Mouse (Mus musculus): ENCODE data around the gene Gm10644. TPM values are rescaled to one million over a fixed set of nuclear protein-coding genes. Genes with fewer than 3 reads are reported as not detected.

Gene Gm10644
- polyA plus RNA-seq, 1 experiment from 2014 or later, result 0.42 TPM

DNA sequence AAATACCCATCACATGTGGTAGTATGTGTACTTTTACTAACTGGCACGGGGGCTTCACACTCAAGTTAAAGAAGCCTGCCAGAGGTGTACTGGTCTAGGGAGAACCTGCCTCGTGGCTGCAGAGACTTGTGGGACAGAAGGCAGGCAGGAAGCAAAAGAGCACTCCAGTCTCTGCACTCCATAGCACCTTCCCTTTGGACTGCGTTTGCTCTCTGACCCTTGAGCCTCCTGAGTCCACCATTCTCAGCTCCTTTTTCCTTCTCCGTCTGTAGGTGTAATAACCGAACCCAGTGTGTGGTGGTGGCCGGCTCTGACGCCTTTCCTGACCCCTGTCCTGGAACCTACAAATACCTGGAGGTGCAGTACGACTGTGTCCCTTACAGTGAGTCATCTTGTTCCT lies 32.3 kb downstream of the Gm10644 start:
- no peak overlapping the region for H3K4me3 ChIP-seq (replicated peaks)
- H3K36me3 ChIP-seq, result peaks cover 21% of the 10 kb centered on the region; the same call in 1 of the 2 replicates
- H3K9ac ChIP-seq, result no peak overlapping the region
- no peaks in the 10 kb centered on the region for H3K9me3 ChIP-seq
- no peak for ATAC-seq (ENCODE audit: insufficient read depth, low FRiP score, low read depth)
- 89% methylated on average over 8 of the region's 8 CpGs for WGBS
- H3K27me3 ChIP-seq (replicated peaks), result no peaks in the 10 kb centered on the region
- no peak overlapping the region for H3K27ac ChIP-seq
- H3K4me2 ChIP-seq, result no peak overlapping the region
- H3K4me1 ChIP-seq, result no peaks in the 10 kb centered on the region

DNA sequence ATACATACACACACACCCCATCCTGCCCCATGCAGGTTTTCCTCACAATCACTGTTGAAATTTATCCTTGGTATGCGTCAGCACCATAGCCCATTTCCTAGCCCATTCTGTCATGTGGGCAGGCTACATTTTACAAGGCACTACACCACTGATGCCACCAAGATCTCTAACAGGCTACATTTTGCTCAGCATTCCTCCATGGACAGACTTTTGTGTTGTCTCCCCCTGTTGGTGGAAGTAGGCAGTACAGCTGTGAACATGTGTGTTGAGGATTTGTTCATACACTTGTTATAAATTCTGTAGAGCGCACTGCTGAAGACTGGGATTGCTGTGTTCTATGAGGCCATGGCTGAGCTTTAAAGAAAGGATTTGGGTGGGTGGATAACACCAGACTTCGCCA lies 33.4 kb downstream of the Gm10644 start:
- H3K4me3 ChIP-seq (replicated peaks), result no peak overlapping the region
- no peaks in the 10 kb centered on the region for H3K4me1 ChIP-seq
- ATAC-seq (ENCODE audit: insufficient read depth, low FRiP score, low read depth), result no peak; the same call in 1 of the 2 replicates
- peaks cover 19% of the 10 kb centered on the region; the same call in 1 of the 2 replicates for H3K36me3 ChIP-seq
- no peaks in the 10 kb centered on the region for H3K27me3 ChIP-seq (replicated peaks)
- no peak overlapping the region for H3K9ac ChIP-seq
- H3K4me2 ChIP-seq, result no peak overlapping the region
- 65% methylated on average over 3 of the region's 3 CpGs for WGBS
- H3K9me3 ChIP-seq, result no peaks in the 10 kb centered on the region
- H3K27ac ChIP-seq, result no peak overlapping the region

DNA sequence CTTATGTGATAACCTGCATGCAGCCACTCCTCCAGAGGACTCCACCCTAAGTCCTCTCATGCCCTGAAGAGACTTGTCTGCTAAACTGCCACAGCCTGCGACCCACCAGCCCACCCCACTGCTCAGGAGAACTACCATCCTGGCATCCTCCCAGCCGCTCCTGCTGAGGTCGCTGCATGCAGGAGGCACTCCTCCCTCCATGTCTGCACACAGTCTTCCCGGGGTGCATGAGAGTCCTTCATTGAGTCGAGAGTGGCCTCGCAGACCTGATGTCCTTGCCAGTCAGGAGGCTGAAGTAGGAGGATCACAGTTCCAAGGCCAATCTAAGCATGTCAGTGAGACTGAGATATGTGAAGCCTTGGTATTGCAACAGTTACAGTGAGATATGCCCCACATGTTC lies 37.4 kb downstream of the Gm10644 start:
- no peak overlapping the region for H3K9ac ChIP-seq
- 77% methylated on average over 6 of the region's 6 CpGs for WGBS
- H3K4me3 ChIP-seq (replicated peaks), result no peak overlapping the region
- ATAC-seq (ENCODE audit: insufficient read depth, low FRiP score, low read depth), result no peak
- 0 out of 2 replicates have a peak, but pooled peaks cover 5% of the 10 kb centered on the region for H3K36me3 ChIP-seq
- peaks cover 10% of the 10 kb centered on the region; the same call in 1 of the 2 replicates for H3K4me1 ChIP-seq
- no peak overlapping the region for H3K27ac ChIP-seq
- no peaks in the 10 kb centered on the region for H3K9me3 ChIP-seq
- no peak overlapping the region for H3K4me2 ChIP-seq
- H3K27me3 ChIP-seq (replicated peaks), result no peaks in the 10 kb centered on the region

DNA sequence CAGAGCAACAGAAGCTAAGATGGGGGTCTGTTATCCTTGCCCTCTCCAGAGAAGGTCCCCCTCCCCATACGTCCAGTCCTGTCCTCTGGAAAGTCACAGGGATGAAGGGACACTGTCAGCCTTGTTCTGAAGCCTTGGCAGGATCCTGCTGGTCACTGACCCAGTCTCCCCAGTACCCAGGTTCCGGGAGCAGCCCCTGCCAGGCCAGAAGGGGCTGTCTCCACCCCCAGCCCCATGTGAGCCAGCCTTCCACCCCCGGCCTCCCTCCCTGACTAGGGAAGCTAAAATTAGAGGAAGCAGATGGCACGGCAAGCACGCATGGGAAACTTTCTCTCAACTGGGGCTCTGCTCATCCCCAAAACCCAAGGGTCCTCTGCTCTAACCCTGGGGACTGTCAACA lies 39.0 kb downstream of the Gm10644 start:
- peaks cover 10% of the 10 kb centered on the region; the same call in 1 of the 2 replicates for H3K4me1 ChIP-seq

DNA sequence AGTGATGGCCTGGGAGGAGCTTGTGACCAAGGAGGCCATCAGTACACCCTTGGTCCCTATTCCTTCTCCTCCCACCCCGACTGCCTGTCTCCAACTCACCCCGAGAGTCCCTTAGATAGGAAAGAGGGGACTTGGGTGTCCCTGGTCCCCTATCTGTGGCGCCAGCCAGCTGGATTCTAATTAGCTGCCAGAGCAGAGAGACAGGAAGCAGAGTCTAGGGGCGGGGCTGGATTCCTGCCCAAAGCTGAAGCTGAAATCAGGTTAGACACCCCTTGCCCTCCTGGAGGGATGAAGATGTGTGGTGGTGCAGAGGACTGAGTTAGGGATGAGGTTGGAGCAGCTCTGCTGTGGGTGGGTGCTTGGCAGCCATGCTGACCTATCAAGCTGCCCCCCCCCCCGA lies 40.1 kb downstream of the Gm10644 start:
- no peak overlapping the region for H3K4me2 ChIP-seq
- WGBS, result 57% methylated on average over 5 of the region's 5 CpGs
- H3K9ac ChIP-seq, result no peak overlapping the region
- no peaks in the 10 kb centered on the region for H3K36me3 ChIP-seq
- H3K4me1 ChIP-seq, result peaks cover 10% of the 10 kb centered on the region; the same call in 1 of the 2 replicates
- ATAC-seq (ENCODE audit: insufficient read depth, low FRiP score, low read depth), result no peak
- H3K9me3 ChIP-seq, result no peaks in the 10 kb centered on the region
- H3K4me3 ChIP-seq (replicated peaks), result no peak overlapping the region
- H3K27ac ChIP-seq, result no peak overlapping the region
- H3K27me3 ChIP-seq (replicated peaks), result no peaks in the 10 kb centered on the region

More for the DNA sequence above, 39.0 kb downstream of the Gm10644 start:
- ATAC-seq (ENCODE audit: insufficient read depth, low FRiP score, low read depth), result no peak
- no peak overlapping the region for H3K4me2 ChIP-seq
- H3K4me3 ChIP-seq (replicated peaks), result no peak overlapping the region
- WGBS, result 72% methylated on average over 5 of the region's 5 CpGs
- H3K9ac ChIP-seq, result no peak overlapping the region
- no peak overlapping the region for H3K27ac ChIP-seq
- H3K36me3 ChIP-seq, result 0 out of 2 replicates have a peak, but pooled peaks cover 3% of the 10 kb centered on the region
- no peaks in the 10 kb centered on the region for H3K9me3 ChIP-seq
- no peaks in the 10 kb centered on the region for H3K27me3 ChIP-seq (replicated peaks)

DNA sequence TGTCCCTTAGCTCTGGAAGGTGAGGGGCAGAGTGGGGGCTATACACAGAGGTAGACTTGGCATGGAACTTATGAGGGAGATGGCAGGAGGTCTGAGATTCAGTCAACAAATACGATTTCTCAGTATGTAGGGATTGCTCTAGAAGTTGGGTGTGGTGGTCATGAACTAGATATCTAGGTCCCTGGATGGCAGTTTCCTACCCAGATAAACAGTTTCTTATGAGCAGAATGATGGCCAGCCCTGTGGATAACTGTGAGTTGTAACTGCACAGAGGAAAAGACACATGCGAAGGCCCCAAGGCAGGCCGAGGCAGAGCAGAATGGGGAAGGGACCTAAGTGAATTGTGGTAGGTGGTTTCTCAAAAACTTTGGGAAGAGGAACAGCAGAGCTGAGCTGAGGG lies 40.8 kb downstream of the Gm10644 start:
- Histone ChIP-seq H3K4me1 (peaks cover 13% of the 10 kb centered on the region; the same call in 1 of the 2 replicates), H3K9ac (no peak overlapping the region), H3K36me3 (no peaks in the 10 kb centered on the region), H3K27me3 (replicated peaks) (no peaks in the 10 kb centered on the region), H3K4me3 (replicated peaks) (no peak overlapping the region), H3K27ac (no peak overlapping the region), H3K9me3 (no peaks in the 10 kb centered on the region), H3K4me2 (no peak overlapping the region)
- WGBS, result 78% methylated on average over 3 of the region's 3 CpGs
- no peak for ATAC-seq (ENCODE audit: insufficient read depth, low FRiP score, low read depth)

DNA sequence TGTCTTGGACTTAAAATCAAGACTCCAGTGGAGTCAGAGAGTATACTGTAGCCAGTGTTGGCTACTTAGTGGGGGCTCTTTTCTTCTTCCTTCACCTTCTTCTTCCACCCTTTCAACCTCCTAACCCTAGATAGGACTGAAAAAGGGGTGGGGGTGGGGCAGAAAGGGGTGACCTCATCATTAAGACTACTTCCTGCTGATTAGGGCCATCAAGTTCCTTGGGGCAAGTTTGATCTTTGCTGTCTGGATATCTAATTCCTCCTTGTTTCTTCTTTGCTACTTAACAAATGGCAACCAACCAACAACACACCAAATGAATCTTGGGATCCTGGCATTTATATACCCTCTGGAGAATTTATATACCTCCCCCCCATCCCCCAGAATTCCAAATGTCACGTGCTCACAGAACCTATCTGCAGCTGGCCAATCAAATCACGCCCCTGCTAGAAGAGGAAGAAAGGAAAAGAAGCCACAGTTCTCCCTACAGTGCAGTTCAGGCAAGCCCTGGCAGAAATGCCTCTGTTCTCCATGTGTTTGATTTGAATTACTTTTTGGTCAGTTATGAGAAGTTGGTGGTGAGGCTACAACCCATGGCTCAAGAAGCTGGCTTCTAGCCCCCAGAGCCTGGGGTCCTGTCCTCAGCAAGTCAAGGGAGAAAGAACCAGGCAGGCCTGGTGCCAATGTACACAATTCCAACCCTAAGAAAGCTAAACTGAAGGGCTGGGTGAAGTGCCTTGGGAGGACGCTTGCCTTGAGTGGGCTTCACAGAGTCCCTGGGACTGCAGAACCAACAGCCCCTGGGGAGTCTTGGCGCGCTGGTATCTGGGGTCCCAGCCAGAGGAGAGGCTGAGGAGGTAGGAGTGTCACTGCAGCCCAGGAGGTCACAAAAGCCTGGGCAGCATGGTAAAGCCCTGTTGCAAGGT lies 42.9 kb downstream of the Gm10644 start:
- Histone ChIP-seq H3K4me3 (replicated peaks) (no peak overlapping the region), H3K36me3 (no peaks in the 10 kb centered on the region), H3K27me3 (replicated peaks) (no peaks in the 10 kb centered on the region), H3K27ac (no peak overlapping the region), H3K9ac (no peak overlapping the region), H3K4me1 (peaks cover 21% of the 10 kb centered on the region; the same call in 1 of the 2 replicates), H3K9me3 (no peaks in the 10 kb centered on the region), H3K4me2 (no peak overlapping the region)
- 72% methylated on average over 5 of the region's 5 CpGs for WGBS
- ATAC-seq (ENCODE audit: insufficient read depth, low FRiP score, low read depth), result no peak

DNA sequence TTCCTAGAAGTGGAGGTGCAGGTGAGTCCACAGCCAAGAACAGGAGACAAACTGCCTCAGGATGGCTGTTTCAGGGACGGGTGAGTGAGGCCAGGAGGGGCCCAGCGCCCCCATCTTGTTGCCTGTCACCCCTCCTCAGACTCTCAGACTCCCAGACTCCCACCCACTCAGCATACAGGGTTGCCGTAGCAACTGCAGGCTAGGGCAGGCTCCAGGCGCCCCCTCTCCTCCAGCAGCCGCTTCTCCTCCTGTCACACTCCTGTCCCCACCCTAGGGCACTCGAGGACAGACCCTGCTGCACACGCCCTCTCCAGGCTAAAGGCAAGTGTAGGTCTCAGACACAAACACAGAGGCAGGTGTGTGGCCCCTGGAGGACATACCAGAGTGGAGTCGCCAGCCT lies 45.7 kb downstream of the Gm10644 start:
- H3K36me3 ChIP-seq, result no peaks in the 10 kb centered on the region
- no peak overlapping the region for H3K4me3 ChIP-seq (replicated peaks)
- ATAC-seq (ENCODE audit: insufficient read depth, low FRiP score, low read depth), result peak; percentile 32; the same call in 1 of the 2 replicates
- H3K4me2 ChIP-seq, result no peak overlapping the region
- H3K9me3 ChIP-seq, result no peaks in the 10 kb centered on the region
- WGBS, result 48% methylated on average over 8 of the region's 8 CpGs
- H3K4me1 ChIP-seq, result peaks cover 11% of the 10 kb centered on the region
- H3K27me3 ChIP-seq (replicated peaks), result no peaks in the 10 kb centered on the region
- no peak overlapping the region for H3K27ac ChIP-seq
- H3K9ac ChIP-seq, result no peak overlapping the region

DNA sequence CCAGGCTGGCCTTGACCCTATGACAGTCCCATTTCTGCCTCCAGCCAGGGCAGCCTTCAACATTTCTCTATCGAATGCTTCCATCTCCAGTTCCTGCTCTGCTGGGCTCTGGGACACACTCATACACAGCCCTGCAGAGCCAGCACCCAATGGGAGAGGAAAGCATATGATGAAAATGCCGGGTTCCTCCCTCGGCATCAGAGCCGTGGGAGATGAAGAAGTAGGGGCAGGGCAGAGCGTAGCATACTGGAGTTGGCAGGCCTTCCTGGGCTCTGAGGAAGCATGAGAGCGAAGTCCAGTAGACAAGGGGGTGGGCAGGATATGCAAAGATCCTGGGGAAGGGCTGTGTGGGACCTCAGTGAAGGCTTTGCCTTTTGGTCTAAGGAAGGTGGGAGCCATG lies 46.4 kb downstream of the Gm10644 start:
- H3K4me3 ChIP-seq (replicated peaks), result no peak overlapping the region
- H3K36me3 ChIP-seq, result no peaks in the 10 kb centered on the region
- H3K27ac ChIP-seq, result no peak overlapping the region
- no peak for ATAC-seq (ENCODE audit: insufficient read depth, low FRiP score, low read depth)
- peaks cover 15% of the 10 kb centered on the region for H3K4me1 ChIP-seq
- no peak overlapping the region for H3K4me2 ChIP-seq
- H3K9ac ChIP-seq, result no peak overlapping the region
- H3K9me3 ChIP-seq, result no peaks in the 10 kb centered on the region
- no peaks in the 10 kb centered on the region for H3K27me3 ChIP-seq (replicated peaks)
- WGBS, result 67% methylated on average over 6 of the region's 6 CpGs

DNA sequence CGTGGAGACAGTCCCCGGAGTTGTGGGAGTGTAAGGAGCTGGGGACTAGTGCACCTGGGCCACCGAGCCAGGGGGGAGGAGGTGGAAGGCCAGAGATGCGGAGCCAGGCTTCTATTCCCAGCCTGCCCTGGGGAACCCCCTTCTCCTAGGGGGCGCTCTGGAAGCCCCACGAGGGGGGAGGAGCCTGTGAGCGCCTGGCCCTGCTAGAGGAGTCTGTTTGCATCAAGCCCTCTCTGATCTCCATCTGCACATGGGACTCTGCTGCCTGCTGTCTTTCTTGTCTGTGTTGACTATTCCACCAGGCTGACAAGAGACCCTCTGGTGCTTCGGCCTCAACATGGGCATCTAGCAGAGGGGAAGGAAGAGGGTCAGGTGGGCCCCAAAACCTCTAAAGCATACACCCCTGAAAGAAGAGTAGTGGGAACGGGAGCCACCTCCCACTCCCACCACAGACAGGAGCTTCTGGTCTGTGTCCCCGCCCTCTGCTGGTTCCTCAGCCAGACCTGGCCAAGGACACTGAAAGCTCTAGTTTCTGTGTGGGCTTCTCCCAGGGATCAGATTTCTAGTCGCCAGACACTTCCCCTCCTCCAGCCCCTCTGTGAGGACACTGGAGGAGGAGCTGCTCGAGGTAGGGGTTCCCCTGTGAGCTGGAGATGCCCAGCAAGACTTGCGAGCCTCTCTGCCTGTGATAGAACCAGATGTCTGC lies 51.9 kb downstream of the Gm10644 start:
- H3K36me3 ChIP-seq, result no peaks in the 10 kb centered on the region
- H3K27ac ChIP-seq, result peak overlapping the region; percentile 41
- no peaks in the 10 kb centered on the region for H3K27me3 ChIP-seq (replicated peaks)
- no peak for ATAC-seq (ENCODE audit: insufficient read depth, low FRiP score, low read depth)
- H3K9me3 ChIP-seq, result no peaks in the 10 kb centered on the region
- peaks cover 34% of the 10 kb centered on the region for H3K4me1 ChIP-seq
- no peak overlapping the region for H3K9ac ChIP-seq
- WGBS, result 10% methylated on average over 13 of the region's 13 CpGs
- peak overlapping the region; percentile 92 for H3K4me2 ChIP-seq
- H3K4me3 ChIP-seq (replicated peaks), result no peak overlapping the region; the same call in 1 of the 2 replicates

DNA sequence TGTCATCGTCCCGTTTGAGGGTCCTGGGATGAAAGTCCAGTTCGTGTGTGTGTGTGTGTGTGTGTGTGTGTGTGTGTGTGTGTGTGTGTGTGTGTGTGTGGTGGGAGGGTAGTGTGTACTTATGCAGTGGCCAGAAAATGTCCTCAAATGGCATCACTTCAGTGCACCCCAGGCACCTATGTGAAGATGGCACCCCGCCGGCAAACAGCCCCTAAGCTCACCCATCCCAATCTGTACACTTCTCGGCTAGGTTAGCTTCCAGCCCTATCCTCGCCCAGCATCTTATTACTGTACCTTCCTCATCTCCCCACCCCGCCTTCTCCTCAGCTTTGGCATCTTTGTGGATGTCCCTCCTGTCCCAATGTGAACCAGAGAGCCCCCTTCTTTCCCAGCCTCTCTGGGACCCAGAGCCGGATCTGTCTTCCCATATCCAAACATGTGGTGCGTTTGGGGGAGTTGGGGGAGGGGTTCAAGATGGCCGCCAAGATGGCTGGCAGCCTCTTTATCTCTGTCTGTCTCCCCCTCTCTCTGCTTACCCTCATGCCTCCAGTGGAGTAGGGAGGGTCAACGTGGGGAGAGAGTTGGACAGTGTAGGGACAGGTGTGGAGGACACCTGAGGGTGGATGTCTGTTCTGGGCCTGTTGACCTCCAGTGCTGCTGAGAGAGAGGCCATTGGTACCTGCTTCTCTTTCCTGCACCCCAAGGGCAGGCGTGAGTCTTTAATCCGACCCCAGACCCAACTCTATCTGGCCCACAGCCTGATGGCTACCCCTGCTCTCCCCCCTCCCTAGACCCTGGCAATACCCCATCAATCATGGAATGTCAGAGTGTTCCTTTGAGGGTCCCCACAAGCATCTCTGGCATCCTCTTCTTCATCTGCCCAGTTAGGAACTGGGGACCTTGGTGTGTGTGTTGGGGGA lies 53.2 kb downstream of the Gm10644 start:
- WGBS, result 17% methylated on average over 13 of the region's 14 CpGs
- Histone ChIP-seq H3K9ac (peak overlapping the region; percentile 86; the same call in 1 of the 2 replicates), H3K4me3 (replicated peaks) (peak overlapping the region; percentile 88), H3K4me1 (peaks cover 41% of the 10 kb centered on the region), H3K4me2 (peak overlapping the region; percentile 92), H3K9me3 (no peaks in the 10 kb centered on the region), H3K36me3 (no peaks in the 10 kb centered on the region), H3K27ac (no peak overlapping the region), H3K27me3 (replicated peaks) (peaks cover 4% of the 10 kb centered on the region; the same call in 1 of the 2 replicates)
- ATAC-seq (ENCODE audit: insufficient read depth, low FRiP score, low read depth), result no peak
